Comparison of ENCODE assay signal across 14 mouse cellular contexts in the genomic region with DNA sequence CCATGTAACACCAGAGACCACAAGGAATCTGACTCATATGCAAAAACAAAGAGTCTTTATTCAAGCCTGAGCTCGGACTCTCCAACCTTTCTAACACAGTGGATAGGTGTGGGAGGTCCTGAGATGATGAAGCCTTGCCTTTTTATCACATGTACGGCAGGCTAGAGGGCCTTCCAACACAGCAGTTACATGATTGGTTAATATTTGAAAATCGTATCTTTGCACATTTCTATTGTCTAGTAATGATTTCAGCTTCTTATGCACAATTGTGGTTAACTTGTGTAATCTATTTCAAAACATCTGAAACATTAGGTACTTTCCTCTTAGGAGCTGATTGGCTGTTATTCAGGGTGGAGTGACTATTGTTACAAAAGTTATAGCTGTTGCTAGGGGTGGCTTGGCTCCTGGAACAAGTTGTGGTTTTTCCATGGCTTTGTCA. TPM values are rescaled to one million over a fixed set of nuclear protein-coding genes. Genes with fewer than 3 reads are reported as not detected.
DNase-seq lines count a peak whose midpoint lies in the region; ATAC-seq and TF ChIP-seq lines count a peak whose summit lies in the region.
"Had no signal": no experiment of that assay in that cellular context is flagged by ENCODE, and none has a peak within 500 bp of the region (broad histone marks: within the 10 kb centered on the region; RNA-seq: fewer than 3 reads in every experiment).

No protein-coding gene starts in this region.

- peak overlapping the region; percentile 99 for H3K27ac ChIP-seq in embryonic fibroblast, embryonic 13.5 days (ENCODE audit: insufficient read depth, low read length)
- no peak overlapping the region for H3K27ac ChIP-seq in liver, embryonic 16.5 days (ENCODE audit: low read length)
- H3K27ac ChIP-seq in midbrain, postnatal 0 days (ENCODE audit: low read depth, low read length), result no peak overlapping the region
- no peak overlapping the region for H3K27ac ChIP-seq in midbrain, embryonic 14.5 days (replicated peaks; ENCODE audit: low read depth, low read length)
- H3K27ac ChIP-seq: gastrocnemius, adult 2 months; hindbrain, postnatal 0 days had no signal

- no peak overlapping the region for H3K9ac ChIP-seq in liver, embryonic 16.5 days (ENCODE audit: low read depth, low read length)
- no peak overlapping the region for H3K9ac ChIP-seq in midbrain, postnatal 0 days (replicated peaks; ENCODE audit: low read length, poor library complexity, severe bottlenecking)
- H3K9ac ChIP-seq in midbrain, embryonic 14.5 days (replicated peaks; ENCODE audit: low read length), result no peak overlapping the region
- H3K9ac ChIP-seq: heart, embryonic 12.5 days had no signal

- no peak for TF ChIP-seq CTCF in G1E (IDR thresholded peaks at IDR 0.05; ENCODE audit: low read depth, low read length)
- no peak for TF ChIP-seq CTCF in embryonic fibroblast, embryonic 13.5 days (IDR thresholded peaks at IDR 0.05; ENCODE audit: borderline replicate concordance, insufficient read depth, low read length)
- TF ChIP-seq CTCF in midbrain, postnatal 0 days (IDR thresholded peaks at IDR 0.05), result no peak

- WGBS in liver, embryonic 16.5 days (ENCODE audit: insufficient replicate concordance), result 32% methylated on average over 3 of the region's 3 CpGs
- 77% methylated on average over 3 of the region's 3 CpGs for WGBS in midbrain, postnatal 0 days
- 77% methylated on average over 3 of the region's 3 CpGs for WGBS in midbrain, embryonic 14.5 days

- H3K4me3 ChIP-seq in G1E (ENCODE audit: low read depth, low read length), result no peak overlapping the region
- no peak overlapping the region for H3K4me3 ChIP-seq in embryonic fibroblast, embryonic 13.5 days (ENCODE audit: insufficient read depth, low read length)
- no peak overlapping the region for H3K4me3 ChIP-seq in liver, embryonic 16.5 days (ENCODE audit: low read depth, low read length)
- no peak overlapping the region for H3K4me3 ChIP-seq in midbrain, postnatal 0 days (ENCODE audit: low read depth, low read length)
- no peak overlapping the region for H3K4me3 ChIP-seq in midbrain, embryonic 14.5 days (replicated peaks; ENCODE audit: low read depth, low read length)
- H3K4me3 ChIP-seq: erythroblast, embryonic 14.5 days; gastrocnemius, adult 2 months; heart, embryonic 12.5 days had no signal

- peak; percentile 86 for DNase-seq in 416B (ENCODE audit: low read depth)
- peak; percentile 28 for DNase-seq in G1E (ENCODE audit: low spot score)
- DNase-seq in heart, postnatal 10 days, result no peak
- DNase-seq in thymus, postnatal 14 days, result no peak
- DNase-seq in midbrain, postnatal 0 days (ENCODE audit: low spot score), result no peak
- DNase-seq in midbrain, embryonic 14.5 days, result no peak
- DNase-seq: gastrocnemius, adult 2 months; kidney, postnatal 4 days; thymus, postnatal 25 days had no signal

- H3K36me3 ChIP-seq in G1E (replicated peaks), result no peaks in the 10 kb centered on the region
- no peaks in the 10 kb centered on the region for H3K36me3 ChIP-seq in liver, embryonic 16.5 days (ENCODE audit: control insufficient read depth, insufficient read depth)
- H3K36me3 ChIP-seq in midbrain, postnatal 0 days (ENCODE audit: insufficient read depth, low read length), result no peaks in the 10 kb centered on the region
- H3K36me3 ChIP-seq in midbrain, embryonic 14.5 days (ENCODE audit: control insufficient read depth, insufficient read depth, low read length), result no peaks in the 10 kb centered on the region
- H3K36me3 ChIP-seq: heart, embryonic 12.5 days had no signal

- intact Hi-C loops in heart, postnatal 10 days (cut with DNase I), result no loop called here

- ATAC-seq in G1E (ENCODE audit: extremely low read depth, insufficient number of reproducible peaks, low FRiP score, poor library complexity, severe bottlenecking), result peak; percentile 82
- ATAC-seq in liver, embryonic 16.5 days (ENCODE audit: low read depth), result peak; percentile 53
- ATAC-seq in midbrain, postnatal 0 days (ENCODE audit: low FRiP score), result no peak
- ATAC-seq in midbrain, embryonic 14.5 days (ENCODE audit: low FRiP score, low TSS enrichment), result no peak
- ATAC-seq: hindbrain, postnatal 0 days had no signal

- H3K4me1 ChIP-seq in G1E (ENCODE audit: insufficient read depth, low read depth, low read length), result peaks cover 31% of the 10 kb centered on the region
- 0 out of 2 replicates have a peak, but pooled peaks cover 4% of the 10 kb centered on the region for H3K4me1 ChIP-seq in embryonic fibroblast, embryonic 13.5 days (ENCODE audit: control insufficient read depth, insufficient read depth, low read length)
- no peaks in the 10 kb centered on the region for H3K4me1 ChIP-seq in liver, embryonic 16.5 days (ENCODE audit: control insufficient read depth, low read depth, low read length)
- H3K4me1 ChIP-seq in midbrain, postnatal 0 days (ENCODE audit: insufficient read depth, low read length), result no peaks in the 10 kb centered on the region
- no peaks in the 10 kb centered on the region for H3K4me1 ChIP-seq in midbrain, embryonic 14.5 days (ENCODE audit: control insufficient read depth, insufficient read depth, low read length)
- H3K4me1 ChIP-seq: heart, embryonic 12.5 days had no signal

- no peak overlapping the region for H3K4me2 ChIP-seq in liver, embryonic 16.5 days (ENCODE audit: low read depth, low read length)
- no peak overlapping the region for H3K4me2 ChIP-seq in midbrain, postnatal 0 days (ENCODE audit: low read depth, low read length, poor library complexity, severe bottlenecking)
- H3K4me2 ChIP-seq in midbrain, embryonic 14.5 days (ENCODE audit: low read length), result no peak overlapping the region
- H3K4me2 ChIP-seq: heart, embryonic 12.5 days had no signal

- TF ChIP-seq POLR2A in embryonic fibroblast, embryonic 13.5 days (IDR thresholded peaks at IDR 0.05; ENCODE audit: low read depth, low read length), result no peak

- H3K27me3 ChIP-seq in G1E (ENCODE audit: insufficient read depth, low read length), result no peaks in the 10 kb centered on the region
- H3K27me3 ChIP-seq in liver, embryonic 16.5 days (ENCODE audit: control insufficient read depth, insufficient read depth, low read depth, low read length), result no peaks in the 10 kb centered on the region
- no peaks in the 10 kb centered on the region for H3K27me3 ChIP-seq in midbrain, postnatal 0 days (ENCODE audit: insufficient read depth, low read length)
- H3K27me3 ChIP-seq in midbrain, embryonic 14.5 days (ENCODE audit: control insufficient read depth, insufficient read depth, low read length), result no peaks in the 10 kb centered on the region
- H3K27me3 ChIP-seq: heart, embryonic 12.5 days had no signal

- H3K9me3 ChIP-seq in G1E (replicated peaks), result peaks cover 9% of the 10 kb centered on the region
- no peaks in the 10 kb centered on the region for H3K9me3 ChIP-seq in liver, embryonic 16.5 days (replicated peaks; ENCODE audit: control insufficient read depth, low read length)
- peaks cover 4% of the 10 kb centered on the region; the same call in 1 of the 2 replicates for H3K9me3 ChIP-seq in midbrain, postnatal 0 days (ENCODE audit: low read length)
- H3K9me3 ChIP-seq in midbrain, embryonic 14.5 days (ENCODE audit: control insufficient read depth, low read length), result no peaks in the 10 kb centered on the region; the same call in 1 of the 2 replicates

RNA-seq across cellular contexts. Expression of a gene that starts 48.4 kb away (rescaled TPM):
- total RNA-seq in G1E (2014; fragmentation: Nextera tagmentation) (356 and 386 TPM in 2 replicates), G1E (2017) (114 and 149 TPM in 2 replicates)
- 28.5 and 50.2 TPM in 2 replicates for polyA plus RNA-seq in G1E (2012)
- polyA plus RNA-seq in embryonic fibroblast, embryonic 13.5 days (2011; ENCODE audit: insufficient read length, low read depth, missing spikeins), result 39.7 and 42.8 TPM in 2 replicates
- polyA plus RNA-seq in liver, embryonic 16.5 days (2015; fragmentation: Nextera tagmentation; extraction: Ambion mirVana), result 28.0 and 32.0 TPM in 2 replicates
- total RNA-seq in heart, postnatal 10 days (2021), result 10 to 100 TPM; 29.4 to 42.3 TPM
- total RNA-seq in midbrain, postnatal 0 days (2014; rRNA removed), result 27.7 and 33.7 TPM in 2 replicates
- polyA plus RNA-seq in midbrain, postnatal 0 days (2015; fragmentation: Nextera tagmentation; extraction: Ambion mirVana), result 25.5 and 25.6 TPM in 2 replicates
- 30.4 and 39.0 TPM in 2 replicates for polyA plus RNA-seq in midbrain, embryonic 14.5 days (2014; fragmentation: Nextera tagmentation; extraction: Ambion mirVana)

Comparison
In these comparisons a context has a peak if more than half of its experiments do, and no peak if none do; other contexts are left out.
1. DNase-seq: peak in 416B (single experiment) and G1E (single experiment); none in heart, postnatal 10 days (0 of 2), thymus, postnatal 14 days (single experiment), midbrain, postnatal 0 days (single experiment) and midbrain, embryonic 14.5 days (single experiment).
2. ATAC-seq: peak in G1E (single experiment) and liver, embryonic 16.5 days (single experiment); none in midbrain, postnatal 0 days (single experiment) and midbrain, embryonic 14.5 days (single experiment).